Mouse (Mus musculus): ENCODE measurements around the gene Tma16. TPM values are rescaled to one million over a fixed set of nuclear protein-coding genes. Genes with fewer than 3 reads are reported as not detected.

The Tma16 gene
- total RNA-seq, 2 experiments from 2014 or later, result 7.4 to 8.5 TPM

Other genes with a start within 250 kb of the Tma16 start
- not detected for gene Tktl2, start 25.2 kb upstream of the Tma16 start, total RNA-seq (2021)
- under 1 TPM in 1 of 2 experiments, not detected in 1; 0.15 TPM for gene Npy5r, start 201.6 kb upstream of the Tma16 start, total RNA-seq (2021)
- gene Npy1r, start 210.7 kb upstream of the Tma16 start, total RNA-seq (2021), result 1 to 10 TPM; 2.2 to 2.5 TPM

Measured in adrenal gland, postnatal 10 days (tissue).